ENCODE assay signal across 8 mouse cellular contexts in the genomic region with DNA sequence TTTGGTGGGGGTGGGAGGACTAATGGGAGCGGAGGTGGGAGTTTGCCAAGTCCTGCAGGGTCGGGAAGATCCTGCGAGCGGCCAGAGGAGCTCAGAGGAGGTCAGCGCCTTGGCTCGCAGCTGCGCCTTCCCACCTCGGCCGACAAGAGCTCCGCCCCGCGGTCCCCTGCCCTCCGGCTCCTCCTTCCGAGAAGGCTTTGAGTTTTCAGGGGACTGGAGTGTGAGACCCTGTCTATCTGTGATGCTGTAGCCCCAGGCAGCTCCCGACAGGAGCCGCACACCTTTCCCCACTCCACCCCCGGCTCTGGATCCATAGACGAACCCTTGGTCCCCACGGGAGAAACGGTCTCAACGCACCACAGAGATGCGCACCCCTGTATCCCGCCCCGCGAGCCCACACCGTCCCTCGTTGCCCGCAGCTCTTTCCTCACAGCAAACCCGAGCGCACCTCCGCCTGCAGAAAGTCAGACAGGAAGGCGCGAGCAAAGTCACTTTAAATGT. TPM values are rescaled to one million over a fixed set of nuclear protein-coding genes. Genes with fewer than 3 reads are reported as not detected.
DNase-seq lines count a peak whose midpoint lies in the region; ATAC-seq lines count a peak whose summit lies in the region.

A gene (minus strand): TSS at position 335 of the 501 bp plus-strand sequence.

- peaks cover 27% of the 10 kb centered on the region for H3K4me1 ChIP-seq in hindbrain, embryonic 15.5 days (replicated peaks)
- H3K4me1 ChIP-seq in megakaryocyte, embryonic 14.5 days, result peaks cover 27% of the 10 kb centered on the region
- peaks cover 5% of the 10 kb centered on the region; the same call in 1 of the 2 replicates for H3K4me1 ChIP-seq in stomach, embryonic 14.5 days (ENCODE audit: control insufficient read depth, insufficient read depth, low read length)

- H3K4me2 ChIP-seq in hindbrain, embryonic 15.5 days, result peak within 1 kb of the TSS; percentile 92
- H3K4me2 ChIP-seq in stomach, embryonic 14.5 days (replicated peaks; ENCODE audit: low read depth, low read length), result peak within 1 kb of the TSS; percentile 100

- peak; percentile 82 for ATAC-seq in hindbrain, embryonic 15.5 days (ENCODE audit: low FRiP score, low read depth)
- ATAC-seq in stomach, embryonic 14.5 days (ENCODE audit: insufficient number of reproducible peaks, insufficient read depth, low FRiP score, low read depth), result peak; percentile 57; the same call in 1 of the 2 replicates
- ATAC-seq in megakaryocyte-erythroid progenitor cell, adult 5-6 weeks (replicated peaks; ENCODE audit: low FRiP score, low TSS enrichment, poor library complexity, severe bottlenecking), result no peak

- H3K9ac ChIP-seq in hindbrain, embryonic 15.5 days, result peak within 1 kb of the TSS; percentile 44
- peak within 1 kb of the TSS; percentile 14; the same call in 1 of the 2 replicates for H3K9ac ChIP-seq in stomach, embryonic 14.5 days (replicated peaks; ENCODE audit: low read depth, low read length)

- H3K27me3 ChIP-seq in hindbrain, embryonic 15.5 days, result peaks cover 10% of the 10 kb centered on the region; the same call in 1 of the 2 replicates
- peaks cover 59% of the 10 kb centered on the region for H3K27me3 ChIP-seq in megakaryocyte, embryonic 14.5 days (replicated peaks)
- H3K27me3 ChIP-seq in stomach, embryonic 14.5 days (ENCODE audit: control insufficient read depth, insufficient read depth, low read length), result no peaks in the 10 kb centered on the region

- intact Hi-C loops in left cerebral cortex, postnatal 25 days (cut with DNase I), result no loop called here

- H3K27ac ChIP-seq in hindbrain, embryonic 15.5 days (replicated peaks), result peak within 1 kb of the TSS; percentile 64
- H3K27ac ChIP-seq in stomach, embryonic 14.5 days (ENCODE audit: low read length), result no peak within 1 kb of the TSS

- H3K36me3 ChIP-seq in hindbrain, embryonic 15.5 days, result no peaks in the 10 kb centered on the region
- no peaks in the 10 kb centered on the region for H3K36me3 ChIP-seq in megakaryocyte, embryonic 14.5 days (replicated peaks; ENCODE audit: low read length)
- H3K36me3 ChIP-seq in stomach, embryonic 14.5 days (ENCODE audit: control insufficient read depth, insufficient read depth, low read length), result no peaks in the 10 kb centered on the region

- peak within 1 kb of the TSS; percentile 61 for H3K4me3 ChIP-seq in hindbrain, embryonic 15.5 days
- peak within 1 kb of the TSS; percentile 93 for H3K4me3 ChIP-seq in megakaryocyte, embryonic 14.5 days (replicated peaks)
- peak within 1 kb of the TSS; percentile 60 for H3K4me3 ChIP-seq in stomach, embryonic 14.5 days (ENCODE audit: low read depth, low read length)

- 0 out of 2 replicates have a peak, but pooled peaks cover 3% of the 10 kb centered on the region for H3K9me3 ChIP-seq in hindbrain, embryonic 15.5 days
- H3K9me3 ChIP-seq in megakaryocyte, embryonic 14.5 days, result peaks cover 30% of the 10 kb centered on the region
- peaks cover 5% of the 10 kb centered on the region; the same call in 1 of the 2 replicates for H3K9me3 ChIP-seq in stomach, embryonic 14.5 days (ENCODE audit: control insufficient read depth, low read depth, low read length)

- WGBS in hindbrain, embryonic 15.5 days, result 0% methylated on average over 33 of the region's 33 CpGs
- 2% methylated on average over 30 of the region's 33 CpGs for WGBS in stomach, embryonic 14.5 days

- peak; percentile 64 for DNase-seq in ZHBTc4 (ENCODE audit: low read depth, low spot score)
- peak; percentile 42 for DNase-seq in cerebellum, adult 8-10 months
- DNase-seq in frontal cortex, adult 2 months (ENCODE audit: extremely low spot score in 1 of 2, low spot score in 1 of 2), result peak in 1 of 2 experiments; percentile 28
- DNase-seq in left cerebral cortex, postnatal 25 days (ENCODE audit: low spot score in 2 of 2), result peak; percentile 14 to 30

RNA-seq across cellular contexts. Expression of the gene that starts here (rescaled TPM):
- 44.1 and 45.1 TPM in 2 replicates for polyA plus RNA-seq in frontal cortex, adult 2 months (2012; rRNA removed)
- 12.8 and 18.5 TPM in 2 replicates for polyA plus RNA-seq in hindbrain, embryonic 15.5 days (2015; fragmentation: Nextera tagmentation; extraction: Ambion mirVana)
- total RNA-seq in left cerebral cortex, postnatal 25 days (2021), result 10 to 100 TPM; 27.7 to 31.1 TPM
- 0.76 TPM in 1 of 2 replicates, not detected in the other for polyA plus RNA-seq in megakaryocyte, embryonic 14.5 days (2012; ENCODE audit: insufficient read depth, low replicate concordance)
- polyA plus RNA-seq in stomach, embryonic 14.5 days (2014; fragmentation: Nextera tagmentation; extraction: Ambion mirVana), result 1.6 and 2.0 TPM in 2 replicates
- not detected in 2 replicates for total RNA-seq in megakaryocyte-erythroid progenitor cell, adult 5-6 weeks (2014; fragmentation: Nextera tagmentation)
- not detected in 2 replicates for total RNA-seq in megakaryocyte-erythroid progenitor cell, adult 5-6 weeks (2017)

Comparison
In these comparisons a context has a peak if more than half of its experiments do, and no peak if none do; other contexts are left out.
1. RNA of the gene that starts here (total RNA-seq): 27.7 to 31.1 TPM in left cerebral cortex, postnatal 25 days; not detected in megakaryocyte-erythroid progenitor cell, adult 5-6 weeks; every median in the first group is over 10 times any median in the second.
2. Peak in every context shown above with its lines, with median percentiles within 50 percentile points of each other: H3K4me3 ChIP-seq.